Mouse (Mus musculus) bone marrow macrophage, adult 2 months (primary cell): Measurements from ENCODE around the gene Htatip2. TPM values are rescaled to one million over a fixed set of nuclear protein-coding genes. Genes with fewer than 3 reads are reported as not detected.

Source experiments
- H3K27ac ChIP-seq: 2 replicates; pipeline ENCODE4 v1.5.1; 2012; ENCODE audit warnings: low read depth, low read length; ENCODE audit not compliant: insufficient read depth
- H3K4me1 ChIP-seq: 2 replicates; pipeline ENCODE4 v1.6.1; 2012; ENCODE audit warnings: low read length; ENCODE audit not compliant: control insufficient read depth, insufficient read depth
- H3K4me3 ChIP-seq: 2 replicates; pipeline ENCODE4 v1.5.1; 2012; ENCODE audit warnings: mild to moderate bottlenecking, low read length, moderate library complexity; ENCODE audit not compliant: insufficient read depth
- CTCF ChIP-seq: IDR thresholded peaks from 2 replicates; pipeline ENCODE4 v1.5.1; 2012; ENCODE audit warnings: low read depth, mild to moderate bottlenecking, low read length, moderate library complexity
- POLR2A ChIP-seq: IDR thresholded peaks from 2 replicates; pipeline ENCODE4 v1.6.1; 2012; ENCODE audit warnings: mild to moderate bottlenecking, low read depth, low read length, borderline replicate concordance
- polyA plus RNA-seq: library from polyadenylated mRNA; stranded (reverse); fragments of >200 nt; gene quantifications from 2 replicates; pipeline ENCODE4 v1.2.4, GENCODE M21; 2012; ENCODE audit not compliant: missing spikeins, insufficient read depth, insufficient read length

Gene Htatip2
- polyA plus RNA-seq, 1 experiment: 54.7 TPM

DNA sequence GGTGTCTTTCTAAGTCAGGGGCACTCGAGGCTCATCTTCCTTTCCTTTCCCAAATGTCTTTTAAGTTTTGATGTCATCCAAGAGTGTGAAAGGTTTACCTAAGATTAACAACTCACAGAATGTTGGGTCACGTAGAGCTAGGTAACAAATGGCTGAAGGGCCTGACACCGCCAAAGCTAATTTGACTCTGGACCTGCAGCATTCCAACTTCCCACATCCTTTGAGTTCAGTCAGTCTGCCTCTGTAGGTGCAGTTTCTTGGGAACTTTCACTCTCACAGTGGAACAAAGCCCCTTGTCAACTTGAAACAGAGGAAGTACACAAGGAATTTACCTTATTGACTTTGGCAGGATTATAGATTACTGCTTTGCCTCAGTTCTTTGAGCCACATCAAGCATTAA lies 50.6 kb downstream of the Htatip2 start:
- TF ChIP-seq CTCF: no peak
- TF ChIP-seq POLR2A: no peak
- Histone ChIP-seq H3K27ac (no peak overlapping the region), H3K4me3 (no peak overlapping the region), H3K4me1 (no peaks in the 10 kb centered on the region)

- TF ChIP-seq POLR2A (no peak), CTCF (no peak)
- Histone ChIP-seq H3K4me1 (no peaks in the 10 kb centered on the region), H3K4me3 (no peak overlapping the region), H3K27ac (no peak overlapping the region)
Measured at GRCm38 (mm10) chr7:49811346-49811745, 52.4 kb downstream of the Htatip2 start.

DNA sequence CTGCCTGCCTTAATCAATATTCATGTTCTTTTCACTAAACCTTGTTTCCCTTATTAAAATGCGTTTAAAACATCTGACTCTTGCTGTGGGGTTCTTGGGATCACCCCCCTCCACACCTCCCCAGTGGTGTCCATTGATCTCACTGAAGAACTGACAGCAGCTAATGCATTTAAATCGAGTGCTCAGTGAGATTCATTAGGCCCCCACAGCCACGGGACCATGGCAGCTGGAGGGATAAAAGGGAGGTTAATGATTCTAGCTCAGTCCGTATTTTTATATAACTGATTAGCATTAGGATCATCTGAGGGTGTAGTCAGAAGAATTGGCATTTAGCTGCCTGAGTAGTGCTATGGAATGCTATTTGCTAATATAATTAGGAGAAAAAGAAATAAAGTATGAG lies 60.5 kb downstream of the Htatip2 start:
- TF ChIP-seq CTCF (no peak), POLR2A (no peak)
- Histone ChIP-seq H3K4me3 (no peak overlapping the region), H3K27ac (no peak overlapping the region), H3K4me1 (no peaks in the 10 kb centered on the region)

GRCm38 (mm10) chr7:49821370-49821769 lies 62.5 kb downstream of the Htatip2 start:
- no peak overlapping the region for H3K4me3 ChIP-seq
- TF ChIP-seq CTCF: no peak
- TF ChIP-seq POLR2A: no peak
- no peak overlapping the region for H3K27ac ChIP-seq
- H3K4me1 ChIP-seq: no peaks in the 10 kb centered on the region

GRCm38 (mm10) chr7:49822028-49822427 lies 63.1 kb downstream of the Htatip2 start:
- no peak overlapping the region for H3K4me3 ChIP-seq
- no peaks in the 10 kb centered on the region for H3K4me1 ChIP-seq
- TF ChIP-seq CTCF (no peak), POLR2A (no peak)
- H3K27ac ChIP-seq: no peak overlapping the region

Other genes with a start within 250 kb of the Htatip2 start
- not detected in 2 replicates for gene Dbx1, start 122.3 kb upstream of the Htatip2 start, polyA plus RNA-seq
- 9.2 and 12.0 TPM in 2 replicates for gene Prmt3, start 19.2 kb downstream of the Htatip2 start, polyA plus RNA-seq
- gene Slc6a5, start 151.0 kb downstream of the Htatip2 start, polyA plus RNA-seq: not detected in 2 replicates
- not detected in 2 replicates for gene Nell1, start 215.7 kb downstream of the Htatip2 start, polyA plus RNA-seq